Mouse (Mus musculus) kidney, postnatal 0 days (tissue): ENCODE measurements at regions not wholly inside any gene's neighbourhood (a gene's known extent, or its start where the extent isn't known, plus 50 kb on each side); places are given as distances from the start of the nearest gene placed in this dataset.
"Not testable (repeated sequence)": the region's sequence is repeated elsewhere in the genome, so short reads cannot be mapped to it uniquely, and the experiment has no call there.

Experiments
- ATAC-seq: fragments of 200-750 bp; cut with Nextera tagmentation; replicated peaks from 2 replicates; pipeline ENCODE4 v1.8.0; 2017; ENCODE audit warnings: low read depth, moderate number of reproducible peaks, moderate TSS enrichment, moderate library complexity; ENCODE audit not compliant: low FRiP score
- DNase-seq: peaks from one replicate; pipeline ENCODE4 v3.0.0-alpha.2; 2016; ENCODE audit warnings: low spot score
- H3K27ac ChIP-seq: fragments of 300-500 bp; sonication (generic); 2 replicates; pipeline ENCODE4 v1.5.1; 2014; ENCODE audit warnings: mild to moderate bottlenecking
- H3K27me3 ChIP-seq: fragments of 300-500 bp; sonication (generic); 2 replicates; pipeline ENCODE4 v1.6.1; 2014; ENCODE audit warnings: low read length, mixed read lengths; ENCODE audit not compliant: insufficient read depth
- H3K36me3 ChIP-seq: fragments of 300-500 bp; sonication (generic); 2 replicates; pipeline ENCODE4 v1.6.1; 2014; ENCODE audit warnings: low read length, mixed read lengths; ENCODE audit not compliant: insufficient read depth
- H3K4me1 ChIP-seq: fragments of 300-500 bp; sonication (generic); replicated peaks from 2 replicates; pipeline ENCODE4 v1.6.1; 2014; ENCODE audit warnings: antibody characterized with exemption, low read length, mixed read lengths; ENCODE audit not compliant: insufficient read depth
- H3K4me2 ChIP-seq: fragments of 300-500 bp; sonication (generic); 2 replicates; pipeline ENCODE4 v1.6.1; 2014; ENCODE audit warnings: mild to moderate bottlenecking, low read length, moderate library complexity, mixed read lengths
- H3K4me3 ChIP-seq: fragments of 300-500 bp; sonication (generic); replicated peaks from 2 replicates; pipeline ENCODE4 v1.5.1; 2014; ENCODE audit warnings: low read depth, low read length
- H3K9ac ChIP-seq: fragments of 300-500 bp; sonication (generic); 2 replicates; pipeline ENCODE4 v1.6.1; 2014; ENCODE audit warnings: low read depth, low read length
- H3K9me3 ChIP-seq: fragments of 300-500 bp; sonication (generic); replicated peaks from 2 replicates; pipeline ENCODE4 v1.6.1; 2016; ENCODE audit warnings: low read length, inconsistent platforms, mixed read lengths
- CTCF ChIP-seq: IDR thresholded peaks from 2 replicates; pipeline ENCODE4 v1.5.1; 2016; ENCODE audit warnings: antibody characterized with exemption, low read depth, mild to moderate bottlenecking, moderate library complexity
- WGBS: fragments of 180-500 bp; shearing (Covaris S2); extraction: QIAGEN DNeasy Blood & Tissue Kit; methylation state at CpG from one replicate; pipeline ENCODE4 v1.1.7; 2014; 5-methylcytosine and 5-hydroxymethylcytosine counted together

GRCm38 (mm10) chr13:61710823-61711222 is 140.9 kb upstream of the Cts3 start:
- DNase-seq, H3K9ac ChIP-seq: not testable (repeated sequence)
- WGBS = 20% methylated on average over 10 of the region's 11 CpGs

GRCm38 (mm10) chr13:61665729-61666128 is 95.8 kb upstream of the Cts3 start:
- 21% methylated on average over 24 of the region's 46 CpGs for WGBS
- H3K9ac ChIP-seq = no peak overlapping the region
- ATAC-seq (0 out of 2 replicates have a peak, but pooled peaks have one; percentile 33), DNase-seq (no peak)
- no peak overlapping the region for H3K27ac ChIP-seq
- no peaks in the 10 kb centered on the region for H3K27me3 ChIP-seq
- peak overlapping the region; percentile 41 for H3K4me2 ChIP-seq
- TF ChIP-seq CTCF = no peak
- H3K36me3 ChIP-seq = no peaks in the 10 kb centered on the region
- no peak overlapping the region; the same call in 1 of the 2 replicates for H3K4me3 ChIP-seq
- H3K4me1 ChIP-seq = no peaks in the 10 kb centered on the region
- no peaks in the 10 kb centered on the region for H3K9me3 ChIP-seq

More at GRCm38 (mm10) chr13:61710823-61711222, 140.9 kb upstream of the Cts3 start:
- H3K27me3 ChIP-seq, H3K4me2 ChIP-seq, ATAC-seq, H3K4me1 ChIP-seq, H3K27ac ChIP-seq, H3K36me3 ChIP-seq, H3K4me3 ChIP-seq, H3K9me3 ChIP-seq: not testable (repeated sequence)
- TF ChIP-seq CTCF = peak; percentile 52
